Comparison of ENCODE assay signal across 9 mouse cellular contexts in the genomic region with DNA sequence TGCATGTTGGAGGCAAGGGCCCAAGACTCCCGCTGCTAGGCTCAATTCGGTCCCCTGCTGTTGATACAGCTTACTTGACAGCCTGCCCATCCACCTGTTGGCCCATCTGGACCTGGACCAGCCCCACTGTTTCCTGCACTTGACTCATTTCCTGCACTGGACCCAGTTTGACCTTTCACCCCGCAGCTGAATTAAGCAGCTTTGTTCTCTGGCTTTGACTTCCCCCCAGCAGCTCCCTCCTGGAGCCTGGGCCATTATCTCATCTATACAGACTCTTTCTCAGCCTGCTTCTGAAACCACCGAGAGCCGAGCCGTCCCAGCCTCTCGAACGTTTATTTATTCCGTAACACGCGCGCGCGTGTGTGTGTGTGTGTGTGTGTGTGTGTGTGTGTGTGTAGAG. TPM values are rescaled to one million over a fixed set of nuclear protein-coding genes. Genes with fewer than 3 reads are reported as not detected.
DNase-seq lines count a peak whose midpoint lies in the region; ATAC-seq lines count a peak whose summit lies in the region.
"Had no signal": no experiment of that assay in that cellular context is flagged by ENCODE, and none has a peak within 500 bp of the region (broad histone marks: within the 10 kb centered on the region; RNA-seq: fewer than 3 reads in every experiment).

No protein-coding gene starts in this region.

- peak; percentile 8 for DNase-seq in forebrain, embryonic 14.5 days (ENCODE audit: low spot score)
- peak; percentile 27 for DNase-seq in CD4-positive helper T cell, adult 2 months (ENCODE audit: low read depth, low spot score)
- peak; percentile 67 to 70 for DNase-seq in cerebellum, postnatal 10 days
- DNase-seq in adipocyte (ENCODE audit: low spot score) = no peak
- DNase-seq in layer of hippocampus, adult 8-10 months (ENCODE audit: low spot score in 2 of 2) = no peak

- no peaks in the 10 kb centered on the region for H3K4me1 ChIP-seq in forebrain, embryonic 14.5 days (ENCODE audit: control insufficient read depth, insufficient read depth, low read length)
- peaks cover 5% of the 10 kb centered on the region for H3K4me1 ChIP-seq in forebrain, embryonic 12.5 days
- no peaks in the 10 kb centered on the region for H3K4me1 ChIP-seq in heart, embryonic 15.5 days (replicated peaks)
- peaks cover 3% of the 10 kb centered on the region for H3K4me1 ChIP-seq in liver, embryonic 16.5 days (ENCODE audit: control insufficient read depth, low read depth, low read length)

- H3K4me3 ChIP-seq in forebrain, embryonic 14.5 days (ENCODE audit: low read depth, low read length) = no peak overlapping the region
- H3K4me3 ChIP-seq in forebrain, embryonic 12.5 days (replicated peaks) = no peak overlapping the region
- H3K4me3 ChIP-seq in heart, embryonic 15.5 days = no peak overlapping the region
- H3K4me3 ChIP-seq in liver, embryonic 16.5 days (ENCODE audit: low read depth, low read length) = no peak overlapping the region

- no peak overlapping the region for H3K27ac ChIP-seq in forebrain, embryonic 14.5 days (ENCODE audit: low read depth, low read length)
- H3K27ac ChIP-seq in forebrain, embryonic 12.5 days = no peak overlapping the region
- H3K27ac ChIP-seq in heart, embryonic 15.5 days = no peak overlapping the region
- no peak overlapping the region for H3K27ac ChIP-seq in liver, embryonic 16.5 days (ENCODE audit: low read length)

- no peaks in the 10 kb centered on the region for H3K9me3 ChIP-seq in forebrain, embryonic 14.5 days (replicated peaks; ENCODE audit: control insufficient read depth, low read length)
- H3K9me3 ChIP-seq in forebrain, embryonic 12.5 days = no peaks in the 10 kb centered on the region
- H3K9me3 ChIP-seq in heart, embryonic 15.5 days (replicated peaks) = no peaks in the 10 kb centered on the region
- no peaks in the 10 kb centered on the region for H3K9me3 ChIP-seq in liver, embryonic 16.5 days (replicated peaks; ENCODE audit: control insufficient read depth, low read length)
- H3K9me3 ChIP-seq: G1E had no signal

- H3K9ac ChIP-seq in forebrain, embryonic 14.5 days (ENCODE audit: low read length) = no peak overlapping the region
- no peak overlapping the region for H3K9ac ChIP-seq in forebrain, embryonic 12.5 days
- no peak overlapping the region for H3K9ac ChIP-seq in heart, embryonic 15.5 days
- no peak overlapping the region for H3K9ac ChIP-seq in liver, embryonic 16.5 days (ENCODE audit: low read depth, low read length)

- no peak for ATAC-seq in forebrain, embryonic 14.5 days
- ATAC-seq in forebrain, embryonic 12.5 days (ENCODE audit: low FRiP score) = no peak
- ATAC-seq in heart, embryonic 15.5 days (replicated peaks; ENCODE audit: insufficient number of reproducible peaks, insufficient read depth, low FRiP score, low read depth) = peak; percentile 50; the same call in 1 of the 2 replicates
- 0 out of 2 replicates have a peak, but pooled peaks have one; percentile 21 for ATAC-seq in liver, embryonic 16.5 days (ENCODE audit: low read depth)

- H3K4me2 ChIP-seq in forebrain, embryonic 14.5 days (ENCODE audit: low read length) = no peak overlapping the region
- H3K4me2 ChIP-seq in forebrain, embryonic 12.5 days = no peak overlapping the region
- H3K4me2 ChIP-seq in heart, embryonic 15.5 days = 0 out of 2 replicates have a peak overlapping the region, but pooled peaks have one; percentile 14
- no peak overlapping the region for H3K4me2 ChIP-seq in liver, embryonic 16.5 days (ENCODE audit: low read depth, low read length)

- no peaks in the 10 kb centered on the region for H3K27me3 ChIP-seq in forebrain, embryonic 14.5 days (replicated peaks; ENCODE audit: control insufficient read depth, insufficient read depth, low read length)
- H3K27me3 ChIP-seq in forebrain, embryonic 12.5 days = no peaks in the 10 kb centered on the region
- no peaks in the 10 kb centered on the region for H3K27me3 ChIP-seq in heart, embryonic 15.5 days
- no peaks in the 10 kb centered on the region for H3K27me3 ChIP-seq in liver, embryonic 16.5 days (ENCODE audit: control insufficient read depth, insufficient read depth, low read depth, low read length)

- 49% methylated on average over 14 of the region's 14 CpGs for WGBS in forebrain, embryonic 14.5 days
- 47% methylated on average over 14 of the region's 14 CpGs for WGBS in forebrain, embryonic 12.5 days
- 40% methylated on average over 14 of the region's 14 CpGs for WGBS in heart, embryonic 15.5 days
- WGBS in liver, embryonic 16.5 days (ENCODE audit: insufficient replicate concordance) = 13% methylated on average over 14 of the region's 14 CpGs

- H3K36me3 ChIP-seq in forebrain, embryonic 14.5 days (ENCODE audit: control insufficient read depth, insufficient read depth, low read length) = no peaks in the 10 kb centered on the region
- no peaks in the 10 kb centered on the region for H3K36me3 ChIP-seq in forebrain, embryonic 12.5 days (replicated peaks)
- H3K36me3 ChIP-seq in heart, embryonic 15.5 days = no peaks in the 10 kb centered on the region
- H3K36me3 ChIP-seq in liver, embryonic 16.5 days (ENCODE audit: control insufficient read depth, insufficient read depth) = no peaks in the 10 kb centered on the region
- H3K36me3 ChIP-seq: G1E had no signal

RNA-seq across cellular contexts. Expression of a gene that starts 3.9 kb away (rescaled TPM):
- polyA plus RNA-seq in forebrain, embryonic 14.5 days (2014; fragmentation: Nextera tagmentation; extraction: Ambion mirVana) = 0.11 and 0.14 TPM in 2 replicates
- polyA plus RNA-seq in forebrain, embryonic 12.5 days (2016; fragmentation: Nextera tagmentation; extraction: Ambion mirVana) = not detected in 2 replicates
- 0.62 and 0.75 TPM in 2 replicates for polyA plus RNA-seq in heart, embryonic 15.5 days (2015; fragmentation: Nextera tagmentation; extraction: Ambion mirVana)
- 29.5 and 40.4 TPM in 2 replicates for polyA plus RNA-seq in liver, embryonic 16.5 days (2015; fragmentation: Nextera tagmentation; extraction: Ambion mirVana)
- under 1 TPM; 0.20 to 0.83 (median 0.44) TPM for total RNA-seq in layer of hippocampus, adult 8-10 months (2022)
- polyA plus RNA-seq: G1E had no signal

Comparison
In these comparisons a context has a peak if more than half of its experiments do, and no peak if none do; other contexts are left out.
1. ATAC-seq: peak in heart, embryonic 15.5 days (single experiment) and liver, embryonic 16.5 days (single experiment); none in forebrain, embryonic 14.5 days (single experiment) and forebrain, embryonic 12.5 days (single experiment).
2. DNase-seq: peak in forebrain, embryonic 14.5 days (single experiment), CD4-positive helper T cell, adult 2 months (single experiment) and cerebellum, postnatal 10 days (2 of 2); none in adipocyte (single experiment) and layer of hippocampus, adult 8-10 months (0 of 2).
3. RNA of a gene that starts 3.9 kb away (polyA plus RNA-seq): 29.5 to 40.4 TPM in liver, embryonic 16.5 days; 0.62 to 0.75 TPM in heart, embryonic 15.5 days, not detected in forebrain, embryonic 12.5 days and 0.11 to 0.14 TPM in forebrain, embryonic 14.5 days; every median in the first group is over 10 times any median in the second.